Mouse (Mus musculus) myocyte (in vitro differentiated cells): ENCODE measurements around the gene Gm38431. TPM values are rescaled to one million over a fixed set of nuclear protein-coding genes. Genes with fewer than 3 reads are reported as not detected.

Source experiments
- H3K27me3 ChIP-seq: one replicate; pipeline ENCODE4 v1.6.1; 2011; ENCODE audit not compliant: control insufficient read depth, insufficient read depth, insufficient read length
- H3K36me3 ChIP-seq: one replicate; pipeline ENCODE4 v1.6.1; 2011; ENCODE audit not compliant: control insufficient read depth, insufficient read depth
- H3K4me2 ChIP-seq: one replicate; pipeline ENCODE4 v1.6.1; 2011; ENCODE audit warnings: low read depth, control low read depth
- H3K4me3 ChIP-seq: one replicate; pipeline ENCODE4 v1.5.1; 2011; ENCODE audit warnings: mild to moderate bottlenecking, control low read depth, moderate library complexity
- H3K79me2 ChIP-seq: one replicate; pipeline ENCODE4 v1.6.1; 2011; ENCODE audit not compliant: control insufficient read depth, insufficient read depth
- H3ac ChIP-seq: one replicate; pipeline ENCODE4 v1.6.1; 2011; ENCODE audit not compliant: control insufficient read depth, insufficient read length
- CEBPB ChIP-seq: IDR thresholded peaks from 2 replicates; pipeline ENCODE4 v1.6.1; 2011; ENCODE audit warnings: mild to moderate bottlenecking, moderate library complexity; ENCODE audit not compliant: poor library complexity, insufficient read depth, severe bottlenecking
- E2F4 ChIP-seq: IDR thresholded peaks from one replicate; pipeline ENCODE4 v1.6.1; 2011; ENCODE audit warnings: mild to moderate bottlenecking, control low read depth, moderate library complexity; ENCODE audit not compliant: insufficient read depth
- MAX ChIP-seq: IDR thresholded peaks from one replicate; pipeline ENCODE4 v1.6.1; 2011; ENCODE audit warnings: low read depth, mild to moderate bottlenecking, control low read depth
- MYOD1 ChIP-seq, 3 experiments: IDR thresholded peaks; one replicate each; pipeline ENCODE4 v1.6.1; 2011; ENCODE audit warnings: control low read depth in 2 of 3, low read depth in 2 of 3, mild to moderate bottlenecking in 2 of 3, moderate library complexity in 1 of 3; ENCODE audit not compliant: insufficient read length in 2 of 3, control insufficient read depth in 1 of 3
- MYOG ChIP-seq, 3 experiments: IDR thresholded peaks; one replicate each; pipeline ENCODE4 v1.6.1; 2011; ENCODE audit warnings: control low read depth in 2 of 3, low read depth in 2 of 3, mild to moderate bottlenecking in 2 of 3; ENCODE audit not compliant: insufficient read length in 2 of 3, control insufficient read depth in 1 of 3, insufficient read depth in 1 of 3
- POLR2A ChIP-seq: IDR thresholded peaks from one replicate; pipeline ENCODE4 v1.6.1; 2011; ENCODE audit warnings: low read depth, mild to moderate bottlenecking, control low read depth, moderate library complexity; ENCODE audit not compliant: insufficient read length
- REST ChIP-seq: IDR thresholded peaks from one replicate; pipeline ENCODE4 v1.6.1; 2011; ENCODE audit warnings: mild to moderate bottlenecking, control low read depth, moderate library complexity; ENCODE audit not compliant: insufficient read depth, insufficient read length
- TCF12 ChIP-seq: IDR thresholded peaks from one replicate; pipeline ENCODE4 v1.6.1; 2011; ENCODE audit warnings: mild to moderate bottlenecking, control low read depth; ENCODE audit not compliant: poor library complexity, insufficient read depth, severe bottlenecking
- TCF3 ChIP-seq: IDR thresholded peaks from one replicate; pipeline ENCODE4 v1.6.1; 2011; ENCODE audit warnings: low read depth, control low read depth; ENCODE audit not compliant: insufficient read length
- USF1 ChIP-seq: IDR thresholded peaks from one replicate; pipeline ENCODE4 v1.6.1; 2011; ENCODE audit warnings: low read depth, mild to moderate bottlenecking, control low read depth, moderate library complexity
- polyA plus RNA-seq: library from polyadenylated mRNA; unstranded; fragments of >200 nt; fragmentation: generic; extraction: Trizol; gene quantifications from one replicate; pipeline ENCODE4 v1.2.1, GENCODE M21; 2012; ENCODE audit warnings: missing spikeins

Gene Gm38431
- polyA plus RNA-seq, 1 experiment = 2.2 TPM

DNA sequence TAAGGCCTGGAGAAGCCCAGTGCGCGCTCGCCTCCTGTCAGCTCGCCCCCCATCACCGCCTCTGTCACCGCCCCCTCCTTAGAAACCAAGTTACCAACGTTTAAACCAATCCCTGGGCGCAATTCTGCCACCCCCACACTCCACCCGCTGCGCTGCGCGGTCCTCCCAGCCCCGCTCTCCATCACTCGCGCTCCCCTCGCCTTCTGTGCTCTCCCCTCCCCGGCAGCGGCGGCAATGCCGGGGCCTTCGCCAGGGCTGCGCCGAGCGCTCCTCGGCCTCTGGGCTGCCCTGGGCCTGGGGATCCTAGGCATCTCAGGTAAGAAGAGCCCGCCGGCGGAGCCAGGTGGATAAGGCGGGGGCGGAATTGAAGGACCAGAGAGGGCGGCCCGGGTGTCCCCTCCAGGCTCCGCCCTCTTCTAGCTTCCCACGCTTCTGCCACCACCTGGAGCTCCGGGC lies 59.9 kb downstream of the Gm38431 start, which contains the start of gene Icam5:
Gene Icam5, plus strand, starts transcription at position 178 of the 456 bp plus-strand sequence.
- H3K36me3 ChIP-seq = no peaks in the 10 kb centered on the region
- TF ChIP-seq REST (no peak), MYOG (IDR thresholded peaks at IDR 0.05; ENCODE audit: control insufficient read depth in 1 of 3, insufficient read depth in 1 of 3, insufficient read length in 2 of 3, low read depth in 2 of 3) (no peak), CEBPB (no peak), MYOD1 (IDR thresholded peaks at IDR 0.05; ENCODE audit: control insufficient read depth in 1 of 3, insufficient read length in 2 of 3, low read depth in 2 of 3) (no peak)
- peaks cover 22% of the 10 kb centered on the region for H3K27me3 ChIP-seq

DNA sequence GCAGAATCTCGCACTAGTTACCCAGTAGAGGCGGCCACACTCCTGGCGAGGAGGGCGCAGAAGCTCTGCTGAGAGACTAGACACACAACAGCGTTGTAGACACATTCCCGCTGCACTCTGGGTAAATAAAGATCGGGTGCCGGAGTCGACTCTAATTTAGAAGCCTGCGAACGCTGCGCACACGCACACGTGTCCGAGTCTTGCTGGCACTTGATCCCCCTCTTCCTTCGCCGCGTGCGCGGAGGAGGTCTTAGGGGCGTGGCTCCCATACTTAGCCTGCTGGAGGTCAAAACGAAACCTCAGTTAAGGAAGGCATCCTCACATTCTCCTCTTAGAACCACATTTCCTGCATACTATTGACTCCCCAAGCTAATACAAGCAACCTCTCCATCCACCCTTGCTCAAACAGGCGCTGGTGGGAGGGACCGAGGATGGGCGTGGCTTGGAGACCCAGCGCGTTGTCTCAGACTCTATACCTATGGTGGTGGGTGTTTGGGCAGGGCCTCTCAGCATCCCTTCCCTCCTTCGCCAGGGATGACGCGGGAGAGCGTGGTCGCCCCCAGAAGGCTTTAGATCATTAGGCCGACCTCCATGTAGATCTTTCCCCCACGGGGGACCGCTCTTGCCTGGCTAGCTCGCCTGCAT lies 60.4 kb downstream of the Gm38431 start:
- peak overlapping the region; percentile 100 for H3K4me2 ChIP-seq
- H3K36me3 ChIP-seq = no peaks in the 10 kb centered on the region
- peaks cover 17% of the 10 kb centered on the region for H3K27me3 ChIP-seq
- H3K4me3 ChIP-seq = peak overlapping the region; percentile 45
- TF ChIP-seq E2F4 (no peak), POLR2A (peak; percentile 34), MYOD1 (IDR thresholded peaks at IDR 0.05; ENCODE audit: control insufficient read depth in 1 of 3, insufficient read length in 2 of 3, low read depth in 2 of 3) (no peak), CEBPB (no peak)
- H3ac ChIP-seq = no peak overlapping the region
- H3K79me2 ChIP-seq = no peaks in the 10 kb centered on the region

More for the DNA sequence above, 59.9 kb downstream of the Gm38431 start, which contains the start of gene Icam5:
- H3K4me3 ChIP-seq = peak within 1 kb of the TSS; percentile 45
- peak within 1 kb of the TSS; percentile 100 for H3K4me2 ChIP-seq
- H3ac ChIP-seq = peak within 1 kb of the TSS; percentile 19
- no peaks in the 10 kb centered on the region for H3K79me2 ChIP-seq

DNA sequence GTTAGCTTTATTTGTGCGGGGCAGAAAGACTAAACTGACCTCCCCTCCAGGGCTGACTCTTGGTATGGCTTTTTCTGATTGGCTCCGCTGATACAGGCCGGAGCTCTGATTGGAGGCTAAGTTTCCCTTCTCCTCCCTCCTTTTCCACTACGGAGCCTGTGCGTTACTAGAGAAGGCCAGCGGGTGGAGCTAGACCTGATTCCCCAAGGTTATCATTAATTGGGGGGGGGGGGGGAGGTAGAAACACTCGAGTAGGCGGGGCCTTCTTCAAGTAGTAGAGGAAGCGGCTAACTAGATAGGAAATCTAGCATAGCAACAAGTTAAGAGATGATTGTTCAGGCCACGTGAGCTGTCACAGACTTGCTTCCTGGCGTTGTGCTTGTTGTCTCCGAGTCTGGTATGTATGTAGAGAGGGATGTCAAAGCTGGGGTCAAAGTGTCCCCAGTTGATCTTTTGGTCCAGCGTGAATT lies 61.0 kb downstream of the Gm38431 start:
- H3K4me3 ChIP-seq = peak overlapping the region; percentile 45
- H3K79me2 ChIP-seq = no peaks in the 10 kb centered on the region
- no peaks in the 10 kb centered on the region for H3K36me3 ChIP-seq
- H3K4me2 ChIP-seq = peak overlapping the region; percentile 100
- TF ChIP-seq CEBPB = no peak
- peak; percentile 33 for TF ChIP-seq USF1
- H3ac ChIP-seq = no peak overlapping the region
- H3K27me3 ChIP-seq = peaks cover 11% of the 10 kb centered on the region

DNA sequence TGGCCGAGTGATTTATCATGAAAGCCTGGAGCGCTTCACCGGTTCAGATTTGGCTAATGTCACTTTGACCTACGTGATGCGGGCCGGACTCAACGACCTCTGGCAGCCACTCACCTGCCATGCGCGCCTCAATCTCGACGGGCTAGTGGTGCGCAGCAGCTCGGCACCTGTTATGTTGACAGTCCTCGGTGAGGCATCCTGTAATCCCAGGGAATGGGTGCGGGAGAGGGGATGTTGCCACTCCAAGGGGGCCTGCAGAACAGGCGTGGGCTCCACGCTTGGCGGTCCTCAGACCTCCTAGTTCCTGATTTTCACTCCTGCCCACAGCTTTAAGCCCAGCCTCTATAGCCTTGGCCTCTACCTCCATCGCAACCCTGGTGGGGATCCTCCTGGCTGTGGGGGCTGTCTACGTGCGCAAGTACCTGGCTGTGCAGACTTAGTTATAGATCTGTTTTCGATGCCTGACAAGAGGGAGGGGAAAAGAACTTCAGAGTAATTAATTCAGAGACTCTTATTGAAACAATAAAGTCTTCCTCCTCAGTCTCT lies 61.7 kb downstream of the Gm38431 start:
- TF ChIP-seq REST = no peak
- TF ChIP-seq MYOG (IDR thresholded peaks at IDR 0.05; ENCODE audit: control insufficient read depth in 1 of 3, insufficient read depth in 1 of 3, insufficient read length in 2 of 3, low read depth in 2 of 3) = no peak
- TF ChIP-seq TCF12 = no peak
- TF ChIP-seq MAX = no peak
- no peak for TF ChIP-seq TCF3
- TF ChIP-seq CEBPB = no peak
- no peaks in the 10 kb centered on the region for H3K36me3 ChIP-seq
- H3K27me3 ChIP-seq = peaks cover 4% of the 10 kb centered on the region
- peak overlapping the region; percentile 100 for H3K4me2 ChIP-seq
- peak overlapping the region; percentile 45 for H3K4me3 ChIP-seq
- H3K79me2 ChIP-seq = no peaks in the 10 kb centered on the region
- H3ac ChIP-seq = no peak overlapping the region

DNA sequence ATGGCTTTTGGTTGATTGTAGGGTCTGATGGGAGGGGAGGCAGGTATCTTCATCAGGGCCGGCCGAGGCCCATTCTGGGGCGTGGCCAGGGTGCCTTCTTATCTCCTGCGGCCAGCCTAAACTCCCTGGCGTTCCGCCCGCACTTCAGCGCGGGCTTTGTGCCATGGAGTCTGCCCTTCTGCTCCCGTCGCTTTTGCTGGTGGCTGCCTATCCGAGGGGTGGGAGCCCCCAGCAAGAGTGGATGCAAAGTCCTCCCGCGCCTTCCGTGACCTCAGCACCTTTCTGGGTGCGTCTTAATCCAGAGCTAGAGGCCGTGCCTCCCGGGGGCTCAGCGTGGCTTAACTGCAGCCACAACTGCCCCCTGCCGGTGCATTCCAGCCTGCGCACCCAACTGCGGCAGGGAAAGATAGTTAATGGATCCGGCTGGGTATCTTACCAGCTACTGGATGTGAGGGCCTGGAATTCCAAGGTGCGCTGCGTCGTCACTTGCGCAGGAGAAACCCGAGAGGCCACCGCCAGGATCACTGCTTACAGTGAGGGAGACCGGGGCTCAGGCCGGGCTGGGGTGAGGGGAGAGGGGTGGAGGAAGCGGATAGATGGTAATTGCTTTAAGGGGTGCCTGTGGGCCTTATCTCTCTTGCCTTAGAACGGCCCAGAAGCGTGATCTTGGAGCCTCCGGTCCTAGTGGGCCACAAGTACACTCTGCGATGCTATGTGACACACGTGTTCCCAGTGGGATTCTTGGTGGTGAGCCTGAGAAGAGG lies 62.3 kb downstream of the Gm38431 start, which contains the start of gene Icam4:
Gene Icam4, plus strand, starts transcription at position 83 of the 764 bp plus-strand sequence.
- peak in 1 of 3 experiments; percentile 12 for TF ChIP-seq MYOD1 (IDR thresholded peaks at IDR 0.05; ENCODE audit: control insufficient read depth in 1 of 3, insufficient read length in 2 of 3, low read depth in 2 of 3)
- TF ChIP-seq USF1 = no peak
- H3K4me2 ChIP-seq = peak within 1 kb of the TSS; percentile 100
- no peaks in the 10 kb centered on the region for H3K36me3 ChIP-seq
- no peaks in the 10 kb centered on the region for H3K79me2 ChIP-seq
- peaks cover 4% of the 10 kb centered on the region for H3K27me3 ChIP-seq
- peak within 1 kb of the TSS; percentile 45 for H3K4me3 ChIP-seq
- H3ac ChIP-seq = no peak within 1 kb of the TSS
